Mouse (Mus musculus): ENCODE results near the gene Vmn1r127. TPM values are rescaled to one million over a fixed set of nuclear protein-coding genes. Genes with fewer than 3 reads are reported as not detected.

The Vmn1r127 gene
- not detected for polyA plus RNA-seq (2014; fragmentation: Illumina TruSeq; extraction: RNeasy Lipid Tissue Mini Kit (QIAGEN cat#74804); ENCODE audit: low read depth, low replicate concordance)

GRCm38 (mm10) chr7:21319761-21320160, at the start of gene Vmn1r127:
Gene Vmn1r127, minus strand, starts transcription at chr7:21319861.

DNA sequence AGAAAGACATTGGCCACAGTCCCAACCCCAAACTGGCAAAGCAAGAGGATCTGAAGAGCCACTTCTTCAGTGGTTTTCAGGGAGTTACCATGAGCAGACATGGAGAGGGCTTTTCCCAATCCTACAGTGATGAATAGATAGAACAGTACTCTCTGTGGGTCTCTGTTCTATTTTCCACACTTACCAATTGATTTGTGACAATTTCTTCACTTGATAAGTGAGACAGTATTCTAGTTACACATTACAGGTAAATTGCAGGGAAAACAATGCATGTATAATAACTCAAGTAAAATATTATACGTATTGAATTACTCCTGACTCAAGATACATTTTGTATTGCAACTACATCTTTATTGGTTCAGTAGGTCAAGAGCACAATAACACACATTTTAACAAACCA, 41.5 kb upstream of the Vmn1r127 start, which contains the start of gene Vmn1r129:
TSS of gene Vmn1r129 (minus strand) at position 101 of the 400 bp plus-strand sequence.

GRCm38 (mm10) chr7:21349073-21349472, 29.4 kb upstream of the Vmn1r127 start, which contains the start of gene Vmn1r128:
Gene Vmn1r128, plus strand, starts transcription at chr7:21349373.

GRCm38 (mm10) chr7:21301367-21301766, 18.3 kb downstream of the Vmn1r127 start, which contains the start of gene Vmn1r126:
Gene Vmn1r126, minus strand, starts transcription at chr7:21301467.

GRCm38 (mm10) chr7:21271879-21272278, 47.8 kb downstream of the Vmn1r127 start, which contains the start of gene Vmn1r125:
Gene Vmn1r125, plus strand, starts transcription at chr7:21272179.

Other genes with a start within 250 kb of the Vmn1r127 start
- gene Vmn1r121, start 221.3 kb downstream of the Vmn1r127 start, polyA plus RNA-seq (2014; fragmentation: Illumina TruSeq; extraction: RNeasy Lipid Tissue Mini Kit (QIAGEN cat#74804); ENCODE audit: low read depth, low replicate concordance): not detected
- not detected for gene Vmn1r122, start 185.7 kb downstream of the Vmn1r127 start, polyA plus RNA-seq (2014; fragmentation: Illumina TruSeq; extraction: RNeasy Lipid Tissue Mini Kit (QIAGEN cat#74804); ENCODE audit: low read depth, low replicate concordance)
- gene Vmn1r123, start 157.7 kb downstream of the Vmn1r127 start, polyA plus RNA-seq (2014; fragmentation: Illumina TruSeq; extraction: RNeasy Lipid Tissue Mini Kit (QIAGEN cat#74804); ENCODE audit: low read depth, low replicate concordance): not detected
- not detected for gene Gm5157, start 129.4 kb downstream of the Vmn1r127 start, polyA plus RNA-seq (2014; fragmentation: Illumina TruSeq; extraction: RNeasy Lipid Tissue Mini Kit (QIAGEN cat#74804); ENCODE audit: low read depth, low replicate concordance)
- gene Vmn1r124, start 59.2 kb downstream of the Vmn1r127 start, polyA plus RNA-seq (2014; fragmentation: Illumina TruSeq; extraction: RNeasy Lipid Tissue Mini Kit (QIAGEN cat#74804); ENCODE audit: low read depth, low replicate concordance): not detected
- gene Vmn1r125, start 47.7 kb downstream of the Vmn1r127 start, polyA plus RNA-seq (2014; fragmentation: Illumina TruSeq; extraction: RNeasy Lipid Tissue Mini Kit (QIAGEN cat#74804); ENCODE audit: low read depth, low replicate concordance): not detected
- not detected for gene Vmn1r126, start 18.4 kb downstream of the Vmn1r127 start, polyA plus RNA-seq (2014; fragmentation: Illumina TruSeq; extraction: RNeasy Lipid Tissue Mini Kit (QIAGEN cat#74804); ENCODE audit: low read depth, low replicate concordance)
- gene Vmn1r128, start 29.5 kb upstream of the Vmn1r127 start, polyA plus RNA-seq (2014; fragmentation: Illumina TruSeq; extraction: RNeasy Lipid Tissue Mini Kit (QIAGEN cat#74804); ENCODE audit: low read depth, low replicate concordance): not detected
- not detected for gene Vmn1r129, start 41.4 kb upstream of the Vmn1r127 start, polyA plus RNA-seq (2014; fragmentation: Illumina TruSeq; extraction: RNeasy Lipid Tissue Mini Kit (QIAGEN cat#74804); ENCODE audit: low read depth, low replicate concordance)
- gene Gm6882, start 112.9 kb upstream of the Vmn1r127 start, polyA plus RNA-seq (2014; fragmentation: Illumina TruSeq; extraction: RNeasy Lipid Tissue Mini Kit (QIAGEN cat#74804); ENCODE audit: low read depth, low replicate concordance): not detected
- not detected for gene Vmn1r130, start 191.9 kb upstream of the Vmn1r127 start, polyA plus RNA-seq (2014; fragmentation: Illumina TruSeq; extraction: RNeasy Lipid Tissue Mini Kit (QIAGEN cat#74804); ENCODE audit: low read depth, low replicate concordance)
- not detected for gene Vmn1r131, start 226.2 kb upstream of the Vmn1r127 start, polyA plus RNA-seq (2014; fragmentation: Illumina TruSeq; extraction: RNeasy Lipid Tissue Mini Kit (QIAGEN cat#74804); ENCODE audit: low read depth, low replicate concordance)